Mouse (Mus musculus): ENCODE results near the gene Mansc4. TPM values are rescaled to one million over a fixed set of nuclear protein-coding genes. Genes with fewer than 3 reads are reported as not detected.

Gene Mansc4
- polyA plus RNA-seq, 1 experiment: not detected

DNA sequence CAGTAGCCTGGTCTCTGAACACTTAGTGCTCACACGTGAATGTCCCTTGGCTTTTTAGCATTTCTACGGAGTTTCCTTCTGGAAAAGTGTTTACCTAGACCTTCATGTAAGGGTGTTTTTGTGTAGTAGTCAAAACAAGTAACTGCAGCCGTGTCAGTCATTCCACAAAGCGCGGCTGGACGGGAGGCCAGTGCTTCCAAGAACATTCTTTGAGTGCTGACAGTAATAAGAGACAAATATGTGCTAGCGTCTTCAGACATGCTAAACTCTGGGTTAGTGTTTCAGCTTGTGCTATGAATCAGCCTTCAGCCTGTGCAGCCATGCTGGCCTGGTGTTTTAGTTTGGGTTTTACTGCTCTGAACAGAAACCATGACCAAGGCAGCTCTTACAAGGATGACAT is 24.1 kb downstream of the Mansc4 start:
- H3K4me3 ChIP-seq (replicated peaks): no peak overlapping the region
- no peaks in the 10 kb centered on the region for H3K9me3 ChIP-seq (ENCODE audit: control insufficient read depth, low read length)
- H3K36me3 ChIP-seq (ENCODE audit: control insufficient read depth): peaks cover 54% of the 10 kb centered on the region
- no peaks in the 10 kb centered on the region for H3K4me1 ChIP-seq (ENCODE audit: control insufficient read depth)
- TF ChIP-seq TAL1 (IDR thresholded peaks at IDR 0.05; ENCODE audit: low read length) (no peak), GATA1 (IDR thresholded peaks at IDR 0.05; ENCODE audit: low read length) (no peak)
- H3K27me3 ChIP-seq (ENCODE audit: control insufficient read depth): no peaks in the 10 kb centered on the region

DNA sequence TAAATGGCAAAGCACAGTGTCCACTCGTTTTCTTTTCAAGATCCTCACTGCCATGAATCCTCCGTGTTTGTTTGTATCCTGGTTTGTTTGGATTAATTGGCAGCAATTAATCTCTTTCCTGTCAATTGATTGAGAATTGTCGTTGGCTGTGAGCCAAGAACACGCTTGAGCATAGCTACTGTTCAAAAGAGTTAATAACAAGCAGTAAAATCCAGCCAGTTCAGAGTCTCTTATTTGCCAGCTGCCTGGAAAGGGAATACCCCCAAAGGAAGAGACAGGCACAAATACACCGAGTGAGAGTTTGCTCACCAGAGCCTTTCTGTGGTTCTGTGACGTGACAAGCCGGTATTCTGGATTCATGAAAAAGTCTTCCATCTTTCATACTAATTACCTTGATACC is 24.8 kb downstream of the Mansc4 start:
- TF ChIP-seq GATA1 (IDR thresholded peaks at IDR 0.05; ENCODE audit: low read length) (no peak), TAL1 (IDR thresholded peaks at IDR 0.05; ENCODE audit: low read length) (no peak)
- peaks cover 54% of the 10 kb centered on the region for H3K36me3 ChIP-seq (ENCODE audit: control insufficient read depth)
- H3K27me3 ChIP-seq (ENCODE audit: control insufficient read depth): no peaks in the 10 kb centered on the region
- H3K9me3 ChIP-seq (ENCODE audit: control insufficient read depth, low read length): no peaks in the 10 kb centered on the region
- no peaks in the 10 kb centered on the region for H3K4me1 ChIP-seq (ENCODE audit: control insufficient read depth)
- H3K4me3 ChIP-seq (replicated peaks): no peak overlapping the region

DNA sequence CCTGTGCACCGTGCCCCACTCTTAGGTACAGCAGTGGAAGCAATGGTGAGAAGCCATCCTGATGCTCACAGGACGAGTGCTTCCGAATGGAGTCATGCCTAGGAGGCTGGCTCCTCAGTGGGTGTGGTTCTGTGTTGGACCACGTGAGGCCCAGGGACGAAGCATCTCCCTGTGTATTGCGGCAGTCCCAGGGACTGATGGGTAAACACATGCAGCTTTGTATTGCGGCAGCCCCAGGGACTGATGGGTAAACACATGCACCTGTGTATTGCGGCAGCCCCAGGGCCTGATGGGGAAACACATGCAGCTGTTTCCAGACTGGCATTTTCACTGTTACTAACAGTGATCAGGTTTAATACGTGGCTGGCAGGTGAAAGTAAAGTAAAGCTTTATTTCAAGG is 25.2 kb downstream of the Mansc4 start:
- no peak for TF ChIP-seq GATA1 (IDR thresholded peaks at IDR 0.05; ENCODE audit: low read length)
- TF ChIP-seq TAL1 (IDR thresholded peaks at IDR 0.05; ENCODE audit: low read length): no peak
- H3K36me3 ChIP-seq (ENCODE audit: control insufficient read depth): peaks cover 51% of the 10 kb centered on the region
- no peaks in the 10 kb centered on the region for H3K9me3 ChIP-seq (ENCODE audit: control insufficient read depth, low read length)
- H3K27me3 ChIP-seq (ENCODE audit: control insufficient read depth): no peaks in the 10 kb centered on the region
- no peak overlapping the region for H3K4me3 ChIP-seq (replicated peaks)
- no peaks in the 10 kb centered on the region for H3K4me1 ChIP-seq (ENCODE audit: control insufficient read depth)

DNA sequence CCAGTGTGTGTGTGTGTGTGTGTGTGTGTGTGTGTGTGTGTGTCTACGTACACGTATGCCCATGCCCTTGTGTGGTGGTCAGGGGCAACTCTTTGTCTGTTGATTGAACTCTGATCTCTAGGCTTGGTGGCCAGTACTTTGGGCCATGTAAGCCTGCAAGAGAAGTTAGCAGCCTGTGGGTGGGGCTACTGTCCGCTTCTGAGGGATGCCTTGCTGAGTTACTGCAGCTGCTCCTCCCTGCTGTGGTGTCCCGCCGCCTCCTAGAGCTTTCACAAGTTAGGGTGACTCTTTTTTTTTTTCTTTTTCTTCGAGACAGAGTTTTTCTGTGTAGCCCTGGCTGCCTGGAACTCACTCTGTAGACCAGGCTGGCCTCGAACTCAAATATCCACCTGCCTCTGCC is 27.5 kb downstream of the Mansc4 start:
- no peak for TF ChIP-seq TAL1 (IDR thresholded peaks at IDR 0.05; ENCODE audit: low read length)
- no peaks in the 10 kb centered on the region for H3K27me3 ChIP-seq (ENCODE audit: control insufficient read depth)
- peaks cover 64% of the 10 kb centered on the region for H3K36me3 ChIP-seq (ENCODE audit: control insufficient read depth)

DNA sequence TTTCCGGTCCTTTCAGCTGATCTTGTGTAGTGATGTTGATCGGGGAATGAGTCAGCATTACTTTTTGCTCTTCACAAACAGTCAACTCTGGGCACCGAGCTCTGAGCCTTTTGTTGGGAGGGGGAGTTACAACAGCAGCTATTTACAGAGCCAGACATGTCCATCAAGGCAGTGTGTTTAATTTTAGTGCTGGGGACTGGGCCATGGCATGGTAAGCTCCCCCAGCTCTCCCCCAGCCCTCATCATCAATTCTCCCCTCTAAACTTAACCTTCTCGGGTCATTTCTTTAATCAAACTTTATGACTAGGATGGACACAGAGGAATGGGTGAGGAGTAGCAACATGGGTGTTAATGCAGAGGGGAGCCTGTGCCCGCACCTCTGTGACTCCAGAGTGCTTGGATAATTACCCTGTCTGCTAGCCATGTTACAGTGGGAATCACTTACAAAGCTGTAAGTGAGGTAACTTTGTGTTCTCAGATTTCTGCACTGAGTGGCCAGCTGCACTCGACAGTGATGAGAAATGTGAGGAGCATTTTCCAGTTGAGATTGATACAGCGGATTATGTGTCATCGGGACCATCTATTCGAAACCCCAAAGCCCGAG is 31.4 kb downstream of the Mansc4 start:
- H3K4me3 ChIP-seq (replicated peaks): no peak overlapping the region
- H3K27me3 ChIP-seq (ENCODE audit: control insufficient read depth): no peaks in the 10 kb centered on the region
- H3K9me3 ChIP-seq (ENCODE audit: control insufficient read depth, low read length): no peaks in the 10 kb centered on the region
- peaks cover 62% of the 10 kb centered on the region for H3K36me3 ChIP-seq (ENCODE audit: control insufficient read depth)
- H3K4me1 ChIP-seq (ENCODE audit: control insufficient read depth): no peaks in the 10 kb centered on the region
- TF ChIP-seq TAL1 (IDR thresholded peaks at IDR 0.05; ENCODE audit: low read length) (no peak), GATA1 (IDR thresholded peaks at IDR 0.05; ENCODE audit: low read length) (no peak)

More for the DNA sequence above, 27.5 kb downstream of the Mansc4 start:
- Histone ChIP-seq H3K9me3 (ENCODE audit: control insufficient read depth, low read length) (no peaks in the 10 kb centered on the region), H3K4me1 (ENCODE audit: control insufficient read depth) (no peaks in the 10 kb centered on the region), H3K4me3 (replicated peaks) (no peak overlapping the region)

DNA sequence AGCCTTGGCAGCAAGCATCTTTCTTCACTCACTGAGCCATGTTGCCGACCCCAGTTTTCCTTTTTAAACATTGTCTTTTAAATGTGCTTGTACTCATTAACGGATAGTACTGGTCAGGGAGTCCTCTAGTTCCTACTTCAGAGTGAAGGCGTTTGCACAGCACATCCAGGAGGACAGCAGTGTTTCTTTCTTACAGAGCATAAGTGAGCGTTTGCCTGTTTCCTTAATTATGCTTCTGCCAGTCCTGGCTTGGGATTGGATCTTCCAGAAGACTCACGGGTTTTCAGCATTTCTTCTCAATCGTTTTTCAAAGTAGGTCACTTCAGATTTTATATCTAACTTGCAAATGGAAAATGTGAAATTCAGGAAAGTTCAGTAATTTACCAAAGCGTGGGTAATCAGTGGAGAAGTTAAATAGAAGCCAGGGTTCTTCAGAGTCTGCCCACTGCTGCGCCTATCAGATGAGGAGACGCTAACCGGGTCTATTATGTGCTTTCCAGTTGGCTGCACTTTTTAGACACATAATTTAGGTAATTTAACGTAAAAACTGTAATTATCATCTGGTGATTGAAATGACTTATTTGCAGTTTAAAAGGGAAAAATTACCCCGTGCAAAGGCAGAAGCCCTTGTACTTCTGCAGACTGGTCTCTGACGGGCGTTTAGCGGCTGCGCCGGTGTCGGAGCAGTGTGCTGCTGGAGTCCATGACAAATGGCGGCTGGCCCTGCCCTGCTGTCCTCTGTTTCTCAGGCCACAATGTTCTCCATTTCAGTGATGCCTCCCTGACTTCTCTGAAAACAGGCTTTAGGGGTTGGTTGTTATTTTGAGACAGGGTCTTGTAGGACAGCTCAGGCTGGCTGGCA is 32.8 kb downstream of the Mansc4 start:
- H3K36me3 ChIP-seq (ENCODE audit: control insufficient read depth): peaks cover 70% of the 10 kb centered on the region
- H3K9me3 ChIP-seq (ENCODE audit: control insufficient read depth, low read length): no peaks in the 10 kb centered on the region
- TF ChIP-seq GATA1 (IDR thresholded peaks at IDR 0.05; ENCODE audit: low read length) (no peak), TAL1 (IDR thresholded peaks at IDR 0.05; ENCODE audit: low read length) (no peak)
- no peaks in the 10 kb centered on the region for H3K27me3 ChIP-seq (ENCODE audit: control insufficient read depth)
- H3K4me1 ChIP-seq (ENCODE audit: control insufficient read depth): no peaks in the 10 kb centered on the region
- no peak overlapping the region for H3K4me3 ChIP-seq (replicated peaks)

DNA sequence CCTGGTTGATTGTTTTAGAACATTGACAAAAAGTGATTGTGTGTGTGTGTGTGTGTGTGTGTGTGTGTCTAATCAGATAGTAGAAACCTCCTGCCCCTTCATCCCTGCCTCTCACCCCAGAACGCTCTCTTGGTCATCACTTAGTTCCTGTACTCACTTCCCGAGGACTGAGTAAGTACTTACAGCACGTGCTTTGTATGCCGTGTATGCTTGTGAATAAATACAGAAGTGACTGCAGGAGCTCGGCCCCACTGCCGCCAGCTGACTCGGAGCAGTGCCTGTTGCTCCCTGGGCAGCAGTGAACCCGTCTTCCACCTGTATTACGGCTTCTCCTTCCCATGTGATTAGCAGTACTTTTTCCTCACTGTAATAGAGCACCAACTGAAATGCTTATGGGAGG is 34.4 kb downstream of the Mansc4 start:
- H3K4me3 ChIP-seq (replicated peaks): no peak overlapping the region
- peaks cover 70% of the 10 kb centered on the region for H3K36me3 ChIP-seq (ENCODE audit: control insufficient read depth)
- H3K9me3 ChIP-seq (ENCODE audit: control insufficient read depth, low read length): no peaks in the 10 kb centered on the region
- TF ChIP-seq GATA1 (IDR thresholded peaks at IDR 0.05; ENCODE audit: low read length): no peak
- no peaks in the 10 kb centered on the region for H3K27me3 ChIP-seq (ENCODE audit: control insufficient read depth)
- H3K4me1 ChIP-seq (ENCODE audit: control insufficient read depth): no peaks in the 10 kb centered on the region

DNA sequence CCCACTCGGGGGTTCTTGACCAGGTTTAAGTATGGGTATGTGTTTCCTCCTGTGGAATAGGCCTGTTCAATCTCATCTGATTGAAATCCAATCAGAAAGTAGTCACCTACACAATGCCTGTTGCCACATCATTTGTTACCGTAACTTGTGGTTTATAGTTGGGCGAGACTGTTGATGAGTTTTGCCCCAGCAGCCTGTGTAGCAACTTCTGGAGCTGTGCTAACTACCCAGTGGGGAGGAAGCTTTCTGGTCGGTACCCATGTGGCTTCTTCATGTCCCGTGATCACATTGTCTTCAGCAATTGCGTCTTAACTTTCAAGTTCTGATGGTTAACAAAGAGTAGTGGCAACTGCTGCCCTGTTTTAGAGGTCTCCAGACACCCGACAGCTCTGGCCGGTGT is 35.2 kb downstream of the Mansc4 start:
- Histone ChIP-seq H3K27me3 (ENCODE audit: control insufficient read depth) (no peaks in the 10 kb centered on the region), H3K4me1 (ENCODE audit: control insufficient read depth) (no peaks in the 10 kb centered on the region), H3K36me3 (ENCODE audit: control insufficient read depth) (peaks cover 71% of the 10 kb centered on the region), H3K9me3 (ENCODE audit: control insufficient read depth, low read length) (no peaks in the 10 kb centered on the region), H3K4me3 (replicated peaks) (no peak overlapping the region)
- TF ChIP-seq GATA1 (IDR thresholded peaks at IDR 0.05; ENCODE audit: low read length): no peak
- no peak for TF ChIP-seq TAL1 (IDR thresholded peaks at IDR 0.05; ENCODE audit: low read length)

DNA sequence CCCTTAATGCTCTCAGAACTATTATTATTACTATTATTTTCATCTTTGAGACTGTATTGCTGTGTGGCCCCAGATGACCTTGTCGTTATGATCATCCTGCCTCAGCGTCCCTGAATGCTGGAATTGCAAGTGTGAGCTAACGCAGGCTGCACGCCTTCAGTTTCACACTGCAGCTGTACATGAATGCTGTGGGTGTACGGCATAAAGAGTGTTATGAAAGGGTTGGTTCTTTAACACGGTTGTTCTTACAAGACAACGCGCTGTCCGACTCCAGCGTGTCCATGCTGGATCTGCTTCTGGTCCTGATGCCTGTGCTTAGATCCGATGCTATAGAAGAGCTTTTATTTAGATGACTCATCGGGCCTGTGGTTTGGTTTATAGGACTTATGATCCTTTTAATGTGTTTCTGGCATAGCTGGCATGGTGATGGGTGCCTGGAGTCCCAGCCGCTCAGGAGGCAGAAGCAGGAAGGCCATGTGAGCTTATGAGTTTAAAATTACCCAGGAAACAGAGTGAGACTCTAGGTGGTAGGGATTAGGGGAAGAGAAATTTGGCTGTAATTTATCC is 37.5 kb downstream of the Mansc4 start:
- Histone ChIP-seq H3K9me3 (ENCODE audit: control insufficient read depth, low read length) (no peaks in the 10 kb centered on the region), H3K4me1 (ENCODE audit: control insufficient read depth) (peaks cover 3% of the 10 kb centered on the region; the same call in 1 of the 2 replicates), H3K4me3 (replicated peaks) (no peak overlapping the region), H3K36me3 (ENCODE audit: control insufficient read depth) (peaks cover 55% of the 10 kb centered on the region), H3K27me3 (ENCODE audit: control insufficient read depth) (no peaks in the 10 kb centered on the region)
- TF ChIP-seq GATA1 (IDR thresholded peaks at IDR 0.05; ENCODE audit: low read length) (no peak), TAL1 (IDR thresholded peaks at IDR 0.05; ENCODE audit: low read length) (no peak)

All from erythroblast, embryonic 14.5 days (primary cell).